Mouse (Mus musculus) forebrain, embryonic 14.5 days (tissue): Measurements from ENCODE around the gene Gramd1a. TPM values are rescaled to one million over a fixed set of nuclear protein-coding genes. Genes with fewer than 3 reads are reported as not detected.

Experiments
- ATAC-seq: fragments of 200-750 bp; cut with Nextera tagmentation; 2 replicates; pipeline ENCODE4 v1.8.0; 2017; ENCODE audit warnings: mild to moderate bottlenecking, moderate library complexity
- DNase-seq: peaks from one replicate; pipeline ENCODE4 v3.0.0-alpha.2; 2015; ENCODE audit warnings: low spot score
- H3K27ac ChIP-seq: fragments of 300-500 bp; sonication (generic); 2 replicates; pipeline ENCODE4 v1.5.1; 2014; ENCODE audit warnings: low read depth, mild to moderate bottlenecking, control low read depth, low read length, moderate library complexity
- H3K27me3 ChIP-seq: fragments of 300-500 bp; sonication (generic); replicated peaks from 2 replicates; pipeline ENCODE4 v1.6.1; 2014; ENCODE audit warnings: low read length, control low read depth, mixed read lengths; ENCODE audit not compliant: control insufficient read depth, insufficient read depth
- H3K36me3 ChIP-seq: fragments of 300-500 bp; sonication (generic); 2 replicates; pipeline ENCODE4 v1.6.1; 2014; ENCODE audit warnings: low read length, control low read depth; ENCODE audit not compliant: control insufficient read depth, insufficient read depth
- H3K4me1 ChIP-seq: fragments of 300-500 bp; sonication (generic); 2 replicates; pipeline ENCODE4 v1.6.1; 2014; ENCODE audit warnings: antibody characterized with exemption, low read length, control low read depth; ENCODE audit not compliant: control insufficient read depth, insufficient read depth
- H3K4me2 ChIP-seq: fragments of 300-500 bp; sonication (generic); 2 replicates; pipeline ENCODE4 v1.6.1; 2014; ENCODE audit warnings: mild to moderate bottlenecking, control low read depth, low read length
- H3K4me3 ChIP-seq: fragments of 300-500 bp; sonication (generic); 2 replicates; pipeline ENCODE4 v1.5.1; 2014; ENCODE audit warnings: low read depth, low read length, control low read depth
- H3K9ac ChIP-seq: fragments of 300-500 bp; sonication (generic); 2 replicates; pipeline ENCODE4 v1.6.1; 2014; ENCODE audit warnings: mild to moderate bottlenecking, low read length, control low read depth, moderate library complexity
- H3K9me3 ChIP-seq: fragments of 300-500 bp; sonication (generic); replicated peaks from 2 replicates; pipeline ENCODE4 v1.6.1; 2016; ENCODE audit warnings: low read length, control low read depth, mixed read lengths; ENCODE audit not compliant: control insufficient read depth
- WGBS: fragments of 180-500 bp; shearing (Covaris S2); extraction: QIAGEN DNeasy Blood & Tissue Kit; methylation state at CpG from one replicate; pipeline ENCODE4 v1.1.7; 2014; 5-methylcytosine and 5-hydroxymethylcytosine counted together
- polyA plus RNA-seq: library from polyadenylated mRNA; unstranded; fragments of >200 nt; fragmentation: Nextera tagmentation; extraction: Ambion mirVana; gene quantifications from 2 replicates; pipeline ENCODE4 v1.2.1, GENCODE M21; 2014

Gramd1a gene
- polyA plus RNA-seq, 1 experiment from 2014 or later = 150 TPM

DNA sequence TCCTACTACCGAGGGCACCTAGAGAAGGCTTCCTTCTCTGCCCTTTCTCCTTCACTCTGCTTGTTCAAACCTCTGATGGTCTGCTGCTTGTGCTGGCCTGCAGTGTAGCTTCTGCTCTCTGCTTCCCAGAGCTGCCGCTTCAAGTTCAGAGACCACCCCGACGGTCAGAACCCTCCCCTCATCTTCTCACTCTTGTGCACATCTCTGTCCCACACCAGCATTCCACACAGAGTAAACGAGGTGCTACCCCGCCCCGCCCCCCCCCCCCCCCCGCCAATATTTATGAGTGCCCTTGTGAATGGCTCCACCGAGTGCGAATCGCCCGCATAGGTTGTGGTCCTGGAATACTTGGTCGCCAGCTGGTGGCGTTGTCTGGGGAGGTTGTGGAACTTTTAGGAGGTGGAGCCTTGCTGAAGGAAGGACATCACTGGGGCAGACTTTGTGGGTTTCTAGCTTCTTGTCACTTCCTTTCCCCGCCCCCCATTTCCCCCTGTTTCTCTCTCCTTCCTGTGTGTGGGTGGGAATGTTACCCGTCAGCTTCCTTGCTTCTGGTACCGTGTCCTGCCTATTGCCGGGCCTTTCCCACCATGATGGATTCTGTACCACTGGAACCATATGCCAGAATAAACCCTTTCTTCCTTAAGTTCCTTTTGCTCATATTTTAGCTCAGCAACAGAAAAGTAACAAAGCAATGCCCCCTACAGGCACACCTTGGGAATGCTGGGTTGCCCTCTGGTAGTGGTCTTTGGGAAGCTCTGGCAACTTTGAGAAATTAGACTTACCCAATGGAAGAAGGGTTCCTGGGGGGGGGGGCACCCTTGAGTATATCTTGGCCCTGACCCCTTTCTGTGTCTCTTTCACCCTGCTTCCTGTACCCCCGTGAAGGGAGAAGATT is 585 bp upstream of the Gramd1a start:
- DNase-seq (peak; percentile 24), ATAC-seq (no peak)
- Histone ChIP-seq H3K4me1 (no peaks in the 10 kb centered on the region; the same call in 1 of the 2 replicates), H3K27me3 (no peaks in the 10 kb centered on the region), H3K9me3 (no peaks in the 10 kb centered on the region), H3K4me2 (no peak overlapping the region), H3K27ac (no peak overlapping the region), H3K4me3 (no peak overlapping the region), H3K36me3 (no peaks in the 10 kb centered on the region), H3K9ac (no peak overlapping the region)
- WGBS = 44% methylated on average over 19 of the region's 19 CpGs

DNA sequence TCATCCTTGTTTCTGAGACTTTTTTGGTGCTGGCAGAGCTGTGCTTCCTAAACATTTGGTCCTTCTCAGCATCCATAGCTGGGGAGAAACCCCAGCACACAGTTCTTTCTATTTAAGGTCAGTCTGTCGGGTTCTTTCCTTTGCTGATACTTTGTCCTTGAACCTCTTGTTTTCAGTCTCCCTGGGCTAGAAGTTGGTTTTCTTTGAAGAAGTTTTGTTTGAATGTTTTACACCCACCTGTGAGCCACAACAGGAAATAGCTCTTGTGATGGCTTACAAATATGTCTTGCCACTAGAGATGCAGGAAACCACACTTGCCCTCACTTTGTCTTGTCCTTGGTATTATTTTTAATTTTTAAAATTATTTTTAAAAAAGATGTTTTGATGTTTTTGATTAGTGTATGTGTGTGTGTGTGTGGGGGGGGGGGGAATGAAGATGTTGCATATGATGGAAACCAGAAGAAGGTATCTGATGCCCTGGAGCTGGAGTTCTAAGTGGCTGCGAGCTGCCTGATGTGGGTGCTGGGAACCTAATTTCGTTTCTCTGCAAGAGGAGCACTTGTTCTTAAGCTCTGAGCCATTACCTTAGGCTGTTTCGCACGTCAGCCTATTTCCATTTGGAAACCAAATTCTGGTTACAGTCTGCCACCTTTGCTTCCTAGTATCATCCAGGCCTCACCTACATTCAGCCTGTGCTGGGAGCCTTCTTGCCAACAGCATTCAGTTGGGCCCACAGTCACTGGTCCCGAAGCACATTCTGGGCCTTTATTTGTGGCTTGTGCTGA is 2.0 kb downstream of the Gramd1a start:
- Histone ChIP-seq H3K27ac (no peak overlapping the region), H3K9ac (no peak overlapping the region), H3K4me2 (no peak overlapping the region), H3K36me3 (no peaks in the 10 kb centered on the region), H3K4me1 (no peaks in the 10 kb centered on the region; the same call in none of the 2 replicates), H3K4me3 (no peak overlapping the region), H3K9me3 (no peaks in the 10 kb centered on the region), H3K27me3 (no peaks in the 10 kb centered on the region)
- no peak for DNase-seq
- no peak for ATAC-seq
- WGBS = 86% methylated on average over 6 of the region's 6 CpGs

GRCm38 (mm10) chr7:31151301-31152241 is 4.1 kb downstream of the Gramd1a start:
- Histone ChIP-seq H3K36me3 (0 out of 2 replicates have a peak, but pooled peaks cover 5% of the 10 kb centered on the region), H3K9me3 (no peaks in the 10 kb centered on the region), H3K9ac (peak overlapping the region; percentile 98), H3K4me1 (peaks cover 8% of the 10 kb centered on the region), H3K27me3 (no peaks in the 10 kb centered on the region), H3K4me2 (peak overlapping the region; percentile 85), H3K4me3 (peak overlapping the region; percentile 89), H3K27ac (peak overlapping the region; percentile 97)
- DNase-seq (peak; percentile 54), ATAC-seq (peak; percentile 33)
- WGBS = 17% methylated on average over 23 of the region's 23 CpGs

GRCm38 (mm10) chr7:31150566-31151300 is 5.0 kb downstream of the Gramd1a start:
- WGBS = under 1% methylated on average over 57 of the region's 63 CpGs
- Histone ChIP-seq H3K4me2 (peak overlapping the region; percentile 85), H3K36me3 (0 out of 2 replicates have a peak, but pooled peaks cover 9% of the 10 kb centered on the region), H3K4me1 (peaks cover 8% of the 10 kb centered on the region), H3K4me3 (peak overlapping the region; percentile 89), H3K27ac (peak overlapping the region; percentile 97), H3K9me3 (no peaks in the 10 kb centered on the region), H3K27me3 (no peaks in the 10 kb centered on the region), H3K9ac (peak overlapping the region; percentile 98)
- DNase-seq (peak; percentile 92), ATAC-seq (peak; percentile 86)

DNA sequence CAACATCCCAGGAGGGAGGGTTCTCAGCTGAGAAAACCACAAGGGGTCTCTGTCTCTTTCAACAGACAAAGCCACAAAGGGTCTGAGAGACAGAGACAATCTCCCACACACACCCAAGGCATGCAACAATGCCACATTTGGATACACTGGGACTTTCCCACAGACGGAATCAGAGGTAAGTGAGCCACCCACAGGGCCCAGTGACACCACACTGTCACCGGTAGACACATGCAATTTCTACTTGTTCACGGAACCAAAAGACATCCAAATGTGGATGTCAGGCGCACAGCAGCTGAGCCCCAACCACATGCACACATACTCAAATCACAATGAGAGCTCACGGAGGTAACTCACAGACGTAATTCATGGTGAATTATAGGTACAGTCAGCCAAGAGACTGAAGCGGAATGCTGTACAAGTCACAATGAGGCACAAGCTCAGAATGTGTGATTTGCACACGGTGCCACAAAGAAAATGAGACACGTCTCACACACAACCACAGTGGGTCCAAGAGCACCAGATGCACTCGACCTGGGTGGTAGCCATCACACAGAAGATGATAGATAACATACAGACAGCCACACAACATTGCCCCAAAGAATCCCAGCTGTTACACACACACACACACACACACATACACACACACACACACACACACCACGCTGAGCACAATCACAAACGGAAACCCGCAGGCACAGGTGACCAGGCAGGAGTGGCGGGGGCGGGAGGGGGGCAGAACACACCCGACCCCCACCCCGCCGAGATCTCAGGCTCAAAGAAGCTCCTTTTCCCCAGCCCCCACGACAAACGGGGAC is 5.7 kb downstream of the Gramd1a start:
- DNase-seq (peak; percentile 65), ATAC-seq (peak; percentile 10)
- peak overlapping the region; percentile 89 for H3K4me3 ChIP-seq
- H3K27ac ChIP-seq = peak overlapping the region; percentile 97
- no peaks in the 10 kb centered on the region for H3K9me3 ChIP-seq
- H3K9ac ChIP-seq = peak overlapping the region; percentile 98
- WGBS = 2% methylated on average over 20 of the region's 20 CpGs
- peaks cover 8% of the 10 kb centered on the region for H3K4me1 ChIP-seq
- H3K27me3 ChIP-seq = no peaks in the 10 kb centered on the region
- H3K36me3 ChIP-seq = 0 out of 2 replicates have a peak, but pooled peaks cover 9% of the 10 kb centered on the region
- peak overlapping the region; percentile 85 for H3K4me2 ChIP-seq

DNA sequence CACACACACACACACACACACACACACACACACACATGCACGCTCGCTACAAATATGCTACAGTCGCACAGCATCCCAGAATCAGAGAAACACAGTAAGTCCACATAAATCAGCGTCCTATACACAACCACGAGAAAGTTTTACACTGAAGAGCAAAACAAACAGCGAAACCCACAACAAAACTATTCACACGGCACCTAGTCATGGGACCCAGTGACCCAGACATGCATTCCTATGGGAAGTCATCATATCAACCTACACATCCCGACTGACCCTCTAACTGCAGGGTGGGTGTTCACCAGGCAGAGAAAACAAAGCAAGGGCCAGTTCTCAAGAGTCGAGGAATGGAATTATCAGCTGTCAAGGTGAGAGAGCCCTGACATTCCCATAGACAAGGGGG is 6.4 kb downstream of the Gramd1a start:
- H3K4me1 ChIP-seq = peaks cover 8% of the 10 kb centered on the region
- H3K27ac ChIP-seq = peak overlapping the region; percentile 97
- WGBS = 32% methylated on average over 9 of the region's 9 CpGs
- H3K9me3 ChIP-seq = no peaks in the 10 kb centered on the region
- no peaks in the 10 kb centered on the region for H3K27me3 ChIP-seq
- H3K4me3 ChIP-seq = peak overlapping the region; percentile 89
- H3K4me2 ChIP-seq = peak overlapping the region; percentile 85
- DNase-seq = no peak
- H3K9ac ChIP-seq = peak overlapping the region; percentile 98
- H3K36me3 ChIP-seq = 0 out of 2 replicates have a peak, but pooled peaks cover 9% of the 10 kb centered on the region
- no peak for ATAC-seq

DNA sequence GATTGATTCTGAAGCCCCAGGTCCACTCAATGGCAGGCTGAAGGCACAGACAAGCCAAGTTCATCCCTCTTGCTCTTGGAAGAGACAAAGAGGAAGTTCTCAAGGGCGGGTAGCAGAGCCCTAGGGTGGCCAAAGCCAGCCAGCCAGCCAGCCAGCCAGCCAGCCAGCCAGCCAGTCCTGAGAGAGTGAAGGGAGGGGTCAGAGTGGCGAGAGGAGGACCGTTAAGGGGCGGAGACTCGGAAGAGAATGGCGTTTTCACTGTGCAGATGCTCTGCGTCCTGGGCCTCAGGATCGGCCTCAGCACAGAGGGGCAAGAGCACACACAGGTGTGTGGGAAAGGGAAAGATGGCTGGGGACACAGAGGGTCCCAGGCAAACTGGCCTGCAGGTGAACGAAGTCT is 6.9 kb downstream of the Gramd1a start:
- Histone ChIP-seq H3K4me1 (peaks cover 8% of the 10 kb centered on the region), H3K4me2 (peak overlapping the region; percentile 85), H3K36me3 (peaks cover 10% of the 10 kb centered on the region), H3K27me3 (no peaks in the 10 kb centered on the region), H3K9ac (peak overlapping the region; percentile 98), H3K27ac (peak overlapping the region; percentile 97), H3K4me3 (peak overlapping the region; percentile 89), H3K9me3 (no peaks in the 10 kb centered on the region)
- ATAC-seq (peak; percentile 25), DNase-seq (peak; percentile 75)
- WGBS = 4% methylated on average over 9 of the region's 9 CpGs
